Mouse (Mus musculus) neural tube, embryonic 15.5 days (tissue): ENCODE results near the gene Bcas3. TPM values are rescaled to one million over a fixed set of nuclear protein-coding genes. Genes with fewer than 3 reads are reported as not detected.

ENCODE experiments used
- ATAC-seq: fragments of 200-750 bp; cut with Nextera tagmentation; 2 replicates; pipeline ENCODE4 v1.8.0; 2017; ENCODE audit warnings: mild to moderate bottlenecking, moderate TSS enrichment, moderate library complexity; ENCODE audit not compliant: low FRiP score
- H3K27ac ChIP-seq: fragments of 300-500 bp; sonication (generic); replicated peaks from 2 replicates; pipeline ENCODE4 v1.5.1; 2015; ENCODE audit warnings: mild to moderate bottlenecking, inconsistent platforms
- H3K27me3 ChIP-seq: fragments of 300-500 bp; sonication (generic); replicated peaks from 2 replicates; pipeline ENCODE4 v1.6.1; 2015; ENCODE audit warnings: inconsistent platforms
- H3K36me3 ChIP-seq: fragments of 300-500 bp; sonication (generic); 2 replicates; pipeline ENCODE4 v1.6.1; 2015; ENCODE audit warnings: inconsistent platforms
- H3K4me1 ChIP-seq: fragments of 300-500 bp; sonication (generic); 2 replicates; pipeline ENCODE4 v1.6.1; 2015; ENCODE audit warnings: inconsistent platforms
- H3K4me2 ChIP-seq: fragments of 300-500 bp; sonication (generic); 2 replicates; pipeline ENCODE4 v1.6.1; 2015; ENCODE audit warnings: inconsistent platforms, mild to moderate bottlenecking, moderate library complexity
- H3K4me3 ChIP-seq: fragments of 300-500 bp; sonication (generic); replicated peaks from 2 replicates; pipeline ENCODE4 v1.5.1; 2015; ENCODE audit warnings: mild to moderate bottlenecking, inconsistent platforms
- H3K9ac ChIP-seq: fragments of 300-500 bp; sonication (generic); replicated peaks from 2 replicates; pipeline ENCODE4 v1.6.1; 2015; ENCODE audit warnings: mild to moderate bottlenecking, inconsistent platforms
- H3K9me3 ChIP-seq: fragments of 300-500 bp; sonication (generic); replicated peaks from 2 replicates; pipeline ENCODE4 v1.6.1; 2016; ENCODE audit warnings: inconsistent platforms
- WGBS: fragments of 180-500 bp; shearing (Covaris S2); methylation state at CpG from one replicate; pipeline ENCODE4 v1.1.7; 2015; ENCODE audit warnings: mixed read lengths; 5-methylcytosine and 5-hydroxymethylcytosine counted together
- polyA plus RNA-seq: library from polyadenylated mRNA; unstranded; fragments of >200 nt; fragmentation: Nextera tagmentation; extraction: Ambion mirVana; gene quantifications from 2 replicates; pipeline ENCODE4 v1.2.1, GENCODE M21; 2015

Gene Bcas3
- polyA plus RNA-seq, 1 experiment from 2014 or later: 31.6 TPM

- no peak for ATAC-seq
- 14% methylated on average over 6 of the region's 6 CpGs for WGBS
- no peaks in the 10 kb centered on the region for H3K9me3 ChIP-seq
- H3K4me2 ChIP-seq: no peak overlapping the region
- H3K27me3 ChIP-seq: peaks cover 46% of the 10 kb centered on the region
- no peaks in the 10 kb centered on the region for H3K36me3 ChIP-seq
- H3K27ac ChIP-seq: no peak overlapping the region
- H3K9ac ChIP-seq: no peak overlapping the region
- H3K4me1 ChIP-seq: no peaks in the 10 kb centered on the region
- H3K4me3 ChIP-seq: no peak overlapping the region
These were observed 470.2 kb downstream of the Bcas3 start for GRCm38 (mm10) chr11:85823181-85823580.

GRCm38 (mm10) chr11:85823794-85824193, 470.8 kb downstream of the Bcas3 start:
- WGBS: 97% methylated on average over 4 of the region's 4 CpGs
- no peak for ATAC-seq
- no peak overlapping the region for H3K9ac ChIP-seq
- no peaks in the 10 kb centered on the region for H3K36me3 ChIP-seq
- no peak overlapping the region for H3K4me2 ChIP-seq
- H3K9me3 ChIP-seq: no peaks in the 10 kb centered on the region
- no peak overlapping the region for H3K4me3 ChIP-seq
- H3K27ac ChIP-seq: no peak overlapping the region
- no peaks in the 10 kb centered on the region for H3K4me1 ChIP-seq
- H3K27me3 ChIP-seq: peaks cover 52% of the 10 kb centered on the region

- Histone ChIP-seq H3K36me3 (no peaks in the 10 kb centered on the region), H3K4me2 (no peak overlapping the region), H3K4me1 (peaks cover 10% of the 10 kb centered on the region), H3K27ac (no peak overlapping the region), H3K27me3 (peaks cover 63% of the 10 kb centered on the region), H3K9ac (no peak overlapping the region), H3K9me3 (no peaks in the 10 kb centered on the region), H3K4me3 (no peak overlapping the region)
- 79% methylated on average over 10 of the region's 10 CpGs for WGBS
- ATAC-seq: no peak
These were observed 472.1 kb downstream of the Bcas3 start for GRCm38 (mm10) chr11:85825031-85825430.

- H3K27me3 ChIP-seq: peaks cover 71% of the 10 kb centered on the region
- 68% methylated on average over 7 of the region's 7 CpGs for WGBS
- H3K4me2 ChIP-seq: no peak overlapping the region
- no peak overlapping the region for H3K27ac ChIP-seq
- no peak for ATAC-seq
- no peak overlapping the region for H3K9ac ChIP-seq
- no peaks in the 10 kb centered on the region for H3K9me3 ChIP-seq
- H3K4me3 ChIP-seq: no peak overlapping the region
- H3K36me3 ChIP-seq: no peaks in the 10 kb centered on the region
- peaks cover 13% of the 10 kb centered on the region for H3K4me1 ChIP-seq
These were observed 472.9 kb downstream of the Bcas3 start for GRCm38 (mm10) chr11:85825823-85826222.

- peaks cover 21% of the 10 kb centered on the region for H3K4me1 ChIP-seq
- H3K9ac ChIP-seq: no peak overlapping the region
- H3K9me3 ChIP-seq: no peaks in the 10 kb centered on the region
- WGBS: 29% methylated on average over 9 of the region's 9 CpGs
- no peak overlapping the region for H3K4me3 ChIP-seq
- no peak overlapping the region for H3K27ac ChIP-seq
- no peak for ATAC-seq
- H3K36me3 ChIP-seq: no peaks in the 10 kb centered on the region
- H3K4me2 ChIP-seq: no peak overlapping the region
- H3K27me3 ChIP-seq: peaks cover 84% of the 10 kb centered on the region
These were observed 474.4 kb downstream of the Bcas3 start for GRCm38 (mm10) chr11:85827342-85827741.

- Histone ChIP-seq H3K36me3 (no peaks in the 10 kb centered on the region), H3K4me3 (no peak overlapping the region), H3K4me2 (peak overlapping the region; percentile 48; the same call in 1 of the 2 replicates), H3K9me3 (no peaks in the 10 kb centered on the region), H3K9ac (no peak overlapping the region), H3K27ac (no peak overlapping the region), H3K27me3 (peaks cover 85% of the 10 kb centered on the region), H3K4me1 (peaks cover 30% of the 10 kb centered on the region)
- WGBS: 8% methylated on average over 38 of the region's 38 CpGs
- no peak for ATAC-seq
These were observed 475.9 kb downstream of the Bcas3 start for GRCm38 (mm10) chr11:85828691-85829519.

GRCm38 (mm10) chr11:85829520-85830440, 476.8 kb downstream of the Bcas3 start:
- H3K9me3 ChIP-seq: no peaks in the 10 kb centered on the region
- H3K4me2 ChIP-seq: peak overlapping the region; percentile 48
- no peak overlapping the region for H3K27ac ChIP-seq
- peaks cover 30% of the 10 kb centered on the region for H3K4me1 ChIP-seq
- WGBS: 2% methylated on average over 61 of the region's 61 CpGs
- H3K9ac ChIP-seq: no peak overlapping the region
- H3K36me3 ChIP-seq: no peaks in the 10 kb centered on the region
- H3K27me3 ChIP-seq: peaks cover 85% of the 10 kb centered on the region
- no peak for ATAC-seq
- H3K4me3 ChIP-seq: peak overlapping the region; percentile 22

- no peaks in the 10 kb centered on the region for H3K9me3 ChIP-seq
- no peak overlapping the region for H3K4me3 ChIP-seq
- peaks cover 85% of the 10 kb centered on the region for H3K27me3 ChIP-seq
- H3K9ac ChIP-seq: no peak overlapping the region
- peaks cover 30% of the 10 kb centered on the region for H3K4me1 ChIP-seq
- H3K36me3 ChIP-seq: no peaks in the 10 kb centered on the region
- WGBS: 2% methylated on average over 17 of the region's 17 CpGs
- H3K27ac ChIP-seq: no peak overlapping the region
- H3K4me2 ChIP-seq: no peak overlapping the region
- no peak for ATAC-seq
These were observed 478.0 kb downstream of the Bcas3 start for GRCm38 (mm10) chr11:85830901-85831341.

GRCm38 (mm10) chr11:85831656-85832230, 478.8 kb downstream of the Bcas3 start:
- Histone ChIP-seq H3K36me3 (no peaks in the 10 kb centered on the region), H3K4me3 (peak overlapping the region; percentile 33), H3K4me1 (peaks cover 30% of the 10 kb centered on the region), H3K27me3 (peaks cover 85% of the 10 kb centered on the region), H3K4me2 (peak overlapping the region; percentile 59), H3K27ac (no peak overlapping the region), H3K9me3 (no peaks in the 10 kb centered on the region), H3K9ac (no peak overlapping the region)
- no peak for ATAC-seq
- WGBS: under 1% methylated on average over 33 of the region's 33 CpGs

GRCm38 (mm10) chr11:85832231-85832924, 479.4 kb downstream of the Bcas3 start, which contains the start of gene Tbx2:
Gene Tbx2 (plus strand): TSS chr11:85832551.
- WGBS: under 1% methylated on average over 48 of the region's 52 CpGs
- Histone ChIP-seq H3K9me3 (no peaks in the 10 kb centered on the region), H3K4me1 (peaks cover 31% of the 10 kb centered on the region), H3K9ac (no peak within 1 kb of the TSS), H3K36me3 (no peaks in the 10 kb centered on the region), H3K4me3 (peak within 1 kb of the TSS; percentile 33), H3K4me2 (peak within 1 kb of the TSS; percentile 59), H3K27ac (no peak within 1 kb of the TSS; the same call in 1 of the 2 replicates), H3K27me3 (peaks cover 85% of the 10 kb centered on the region)
- no peak for ATAC-seq

- no peak for ATAC-seq
- Histone ChIP-seq H3K36me3 (no peaks in the 10 kb centered on the region), H3K4me3 (peak overlapping the region; percentile 33), H3K27me3 (peaks cover 85% of the 10 kb centered on the region), H3K9me3 (no peaks in the 10 kb centered on the region), H3K9ac (no peak overlapping the region), H3K4me1 (peaks cover 38% of the 10 kb centered on the region), H3K4me2 (peak overlapping the region; percentile 59), H3K27ac (no peak overlapping the region; the same call in 1 of the 2 replicates)
- WGBS: under 1% methylated on average over 48 of the region's 54 CpGs
These were observed 480.1 kb downstream of the Bcas3 start for GRCm38 (mm10) chr11:85833081-85833521.
